Mouse (Mus musculus) MEL (cell line): Measurements from ENCODE around the gene Rbfox2. TPM values are rescaled to one million over a fixed set of nuclear protein-coding genes. Genes with fewer than 3 reads are reported as not detected.

Experiments used
- DNase-seq: peaks from one replicate; pipeline ENCODE4 v3.0.0; 2011; ENCODE audit warnings: low read depth, low spot score
- H3K27ac ChIP-seq: 2 replicates; pipeline ENCODE4 v1.5.1; 2012; ENCODE audit warnings: low read depth, mild to moderate bottlenecking, control low read depth, low read length, moderate library complexity; ENCODE audit not compliant: control insufficient read depth
- H3K27me3 ChIP-seq, 2 experiments: fragments of 150-350 bp in 1 of 2; sonication (generic) in 1 of 2; 2 replicates each; pipeline ENCODE4 v1.6.1; 2012; ENCODE audit warnings: low read length in 2 of 2, mild to moderate bottlenecking in 2 of 2, improper control_type of control experiment in 1 of 2, moderate library complexity in 1 of 2; ENCODE audit not compliant: insufficient read depth in 2 of 2, control insufficient read depth in 1 of 2
- H3K36me3 ChIP-seq, 2 experiments: 2 replicates each; pipeline ENCODE4 v1.6.1; 2012 to 2014; ENCODE audit warnings: low read length in 2 of 2, improper control_type of control experiment in 1 of 2, inconsistent platforms in 1 of 2, mild to moderate bottlenecking in 1 of 2; ENCODE audit not compliant: insufficient read depth in 2 of 2, control insufficient read depth in 1 of 2
- H3K4me1 ChIP-seq, 2 experiments: fragments of 150-350 bp in 1 of 2; sonication (generic) in 1 of 2; 2 replicates each; pipeline ENCODE4 v1.6.1; 2012; ENCODE audit warnings: low read length in 2 of 2, improper control_type of control experiment in 1 of 2, mild to moderate bottlenecking in 1 of 2; ENCODE audit not compliant: insufficient read depth in 2 of 2, control insufficient read depth in 1 of 2
- H3K4me3 ChIP-seq, 2 experiments: fragments of 150-350 bp in 1 of 2; sonication (generic) in 1 of 2; 2 replicates each; pipeline ENCODE4 v1.5.1; 2012; ENCODE audit warnings: low read depth in 2 of 2, low read length in 2 of 2, mild to moderate bottlenecking in 2 of 2, moderate library complexity in 2 of 2, control low read depth in 1 of 2, improper control_type of control experiment in 1 of 2; ENCODE audit not compliant: control insufficient read depth in 1 of 2, insufficient read depth in 1 of 2
- H3K79me2 ChIP-seq: 2 replicates; pipeline ENCODE4 v1.6.1; 2012; ENCODE audit warnings: mild to moderate bottlenecking, low read length, moderate library complexity; ENCODE audit not compliant: control insufficient read depth, poor library complexity, insufficient read depth
- H3K9ac ChIP-seq: 2 replicates; pipeline ENCODE4 v1.6.1; 2012; ENCODE audit warnings: low read depth, mild to moderate bottlenecking, control low read depth, low read length, moderate library complexity; ENCODE audit not compliant: control insufficient read depth, poor library complexity, severe bottlenecking
- H3K9me3 ChIP-seq: fragments of 150-350 bp; sonication (generic); replicated peaks from 2 replicates; pipeline ENCODE4 v1.6.1; 2012; ENCODE audit warnings: mild to moderate bottlenecking, low read length, improper control_type of control experiment, moderate library complexity; ENCODE audit not compliant: insufficient read depth
- BHLHE40 ChIP-seq: IDR thresholded peaks from 2 replicates; pipeline ENCODE4 v1.6.1; 2012; ENCODE audit warnings: low read depth, mild to moderate bottlenecking, inconsistent platforms, low read length, improper control_type of control experiment, borderline replicate concordance
- CHD1 ChIP-seq: IDR thresholded peaks from 2 replicates; pipeline ENCODE4 v1.6.1; 2012; ENCODE audit warnings: low read depth, mild to moderate bottlenecking, inconsistent platforms, low read length, improper control_type of control experiment
- CHD2 ChIP-seq: IDR thresholded peaks from 2 replicates; pipeline ENCODE4 v1.6.1; 2011; ENCODE audit warnings: low read length, improper control_type of control experiment
- CTCF ChIP-seq, 3 experiments: IDR thresholded peaks in 2 of 3; conservative IDR thresholded peaks in 1 of 3; 2 replicates each; pipeline ENCODE4 v1.5.1; 2011 to 2012; ENCODE audit warnings: low read length in 3 of 3, low read depth in 2 of 3, mild to moderate bottlenecking in 2 of 3, improper control_type of control experiment in 1 of 3, inconsistent platforms in 1 of 3, mixed read lengths in 1 of 3, moderate library complexity in 1 of 3; ENCODE audit not compliant: control insufficient read depth in 1 of 3, insufficient read depth in 1 of 3, poor library complexity in 1 of 3, severe bottlenecking in 1 of 3
- E2F4 ChIP-seq: IDR thresholded peaks from 2 replicates; pipeline ENCODE4 v1.6.1; 2011; ENCODE audit warnings: low read depth, low read length, improper control_type of control experiment, borderline replicate concordance
- ELF1 ChIP-seq: IDR thresholded peaks from 2 replicates; pipeline ENCODE4 v1.6.1; 2014; ENCODE audit warnings: low read depth, mild to moderate bottlenecking, inconsistent platforms, low read length, improper control_type of control experiment, moderate library complexity
- ETS1 ChIP-seq: IDR thresholded peaks from 2 replicates; pipeline ENCODE4 v1.6.1; 2012; ENCODE audit warnings: low read depth, mild to moderate bottlenecking, inconsistent platforms, low read length, improper control_type of control experiment, moderate library complexity
- GABPA ChIP-seq: IDR thresholded peaks from 2 replicates; pipeline ENCODE4 v1.6.1; 2012; ENCODE audit warnings: low read depth, mild to moderate bottlenecking, inconsistent platforms, low read length, improper control_type of control experiment, moderate library complexity
- HCFC1 ChIP-seq: IDR thresholded peaks from 2 replicates; pipeline ENCODE4 v1.6.1; 2012; ENCODE audit warnings: low read depth, mild to moderate bottlenecking, inconsistent platforms, low read length, improper control_type of control experiment, moderate library complexity
- JUND ChIP-seq: IDR thresholded peaks from 2 replicates; pipeline ENCODE4 v1.6.1; 2011; ENCODE audit warnings: low read depth, mild to moderate bottlenecking, improper control_type of control experiment, low read length
- MAX ChIP-seq: IDR thresholded peaks from 2 replicates; pipeline ENCODE4 v1.6.1; 2011; ENCODE audit warnings: low read length, improper control_type of control experiment
- MYB ChIP-seq: IDR thresholded peaks from 2 replicates; pipeline ENCODE4 v1.6.1; 2011; ENCODE audit warnings: mild to moderate bottlenecking, low read depth, low read length, improper control_type of control experiment
- MYC ChIP-seq: IDR thresholded peaks from 2 replicates; pipeline ENCODE4 v1.6.1; 2011; ENCODE audit warnings: low read depth, mild to moderate bottlenecking, low read length, improper control_type of control experiment, moderate library complexity
- NRF1 ChIP-seq: IDR thresholded peaks from 2 replicates; pipeline ENCODE4 v1.6.1; 2014; ENCODE audit warnings: low read depth, mild to moderate bottlenecking, inconsistent platforms, low read length, improper control_type of control experiment, moderate library complexity; ENCODE audit not compliant: poor library complexity, insufficient read depth, severe bottlenecking
- POLR2A ChIP-seq, 2 experiments: IDR thresholded peaks; 2 replicates each; pipeline ENCODE4 v1.6.1; 2011 to 2012; ENCODE audit warnings: low read length in 2 of 2, mild to moderate bottlenecking in 2 of 2, control low read depth in 1 of 2, improper control_type of control experiment in 1 of 2, low read depth in 1 of 2, moderate library complexity in 1 of 2; ENCODE audit not compliant: control insufficient read depth in 1 of 2, insufficient read depth in 1 of 2, poor library complexity in 1 of 2
- POLR2AphosphoS2 ChIP-seq: IDR thresholded peaks from 2 replicates; pipeline ENCODE4 v1.6.1; 2011; ENCODE audit warnings: low read length, improper control_type of control experiment
- RCOR1 ChIP-seq: IDR thresholded peaks from 2 replicates; pipeline ENCODE4 v1.6.1; 2012; ENCODE audit warnings: low read depth, mild to moderate bottlenecking, inconsistent platforms, low read length, improper control_type of control experiment
- SIN3A ChIP-seq: IDR thresholded peaks from 2 replicates; pipeline ENCODE4 v1.6.1; 2012; ENCODE audit warnings: low read length, improper control_type of control experiment, inconsistent platforms
- SMC3 ChIP-seq: IDR thresholded peaks from 2 replicates; pipeline ENCODE4 v1.6.1; 2011; ENCODE audit warnings: low read depth, low read length, improper control_type of control experiment
- TAL1 ChIP-seq: IDR thresholded peaks from 2 replicates; pipeline ENCODE4 v1.6.1; 2012; ENCODE audit warnings: mild to moderate bottlenecking, inconsistent platforms, low read length, moderate library complexity, mixed read lengths
- TBP ChIP-seq: IDR thresholded peaks from 2 replicates; pipeline ENCODE4 v1.8.0; 2011; ENCODE audit warnings: low read depth, low read length, improper control_type of control experiment
- UBTF ChIP-seq: IDR thresholded peaks from 2 replicates; pipeline ENCODE4 v1.6.1; 2012; ENCODE audit warnings: low read depth, mild to moderate bottlenecking, inconsistent platforms, low read length, improper control_type of control experiment, moderate library complexity, borderline replicate concordance; ENCODE audit not compliant: insufficient read depth
- USF2 ChIP-seq, 2 experiments: IDR thresholded peaks; 2 replicates each; pipeline ENCODE4 v1.6.1; 2011 to 2012; ENCODE audit warnings: improper control_type of control experiment in 2 of 2, low read length in 2 of 2, borderline replicate concordance in 1 of 2, inconsistent platforms in 1 of 2, low read depth in 1 of 2, mild to moderate bottlenecking in 1 of 2; ENCODE audit not compliant: insufficient read depth in 1 of 2
- ZC3H11A ChIP-seq: IDR thresholded peaks from 2 replicates; pipeline ENCODE4 v1.6.1; 2012; ENCODE audit warnings: low read depth, mild to moderate bottlenecking, inconsistent platforms, low read length, improper control_type of control experiment
- ZKSCAN1 ChIP-seq: IDR thresholded peaks from 2 replicates; pipeline ENCODE4 v1.6.1; 2012; ENCODE audit warnings: low read depth, mild to moderate bottlenecking, inconsistent platforms, low read length, improper control_type of control experiment, moderate library complexity
- ZMIZ1 ChIP-seq: IDR thresholded peaks from 2 replicates; pipeline ENCODE4 v1.6.1; 2012; ENCODE audit warnings: low read depth, mild to moderate bottlenecking, inconsistent platforms, low read length, improper control_type of control experiment, moderate library complexity
- ZNF384 ChIP-seq: IDR thresholded peaks from 2 replicates; pipeline ENCODE4 v1.6.1; 2012; ENCODE audit warnings: low read depth, mild to moderate bottlenecking, inconsistent platforms, low read length, improper control_type of control experiment
- polyA plus RNA-seq, 2 experiments: library from polyadenylated mRNA; stranded (reverse) in 1 of 2; unstranded in 1 of 2; fragments of >175 nt in 1 of 2; fragments of >200 nt in 1 of 2; gene quantifications; 2 replicates each; pipeline versions ENCODE4 v1.2.1 to v1.2.4; 2012; ENCODE audit warnings: low replicate concordance in 2 of 2, low read depth in 1 of 2; ENCODE audit not compliant: insufficient read length in 2 of 2, insufficient read depth in 1 of 2, missing spikeins in 1 of 2
- total RNA-seq: library from RNA; depleted of rRNA; stranded (reverse); fragments of 300-350 nt; gene quantifications from 2 replicates; pipeline ENCODE4 v1.2.3, GENCODE M21; 2012

The Rbfox2 gene
- total and polyA plus RNA-seq, 3 experiments = 3.4 to 6.0 TPM; not detected in 1

GRCm38 (mm10) chr15:77122208-77122607, 184.6 kb downstream of the Rbfox2 start:
- no peak for DNase-seq
- no peaks in the 10 kb centered on the region for H3K4me1 ChIP-seq
- no peaks in the 10 kb centered on the region for H3K79me2 ChIP-seq
- no peak overlapping the region for H3K27ac ChIP-seq
- no peaks in the 10 kb centered on the region for H3K36me3 ChIP-seq
- H3K9me3 ChIP-seq = no peaks in the 10 kb centered on the region
- no peaks in the 10 kb centered on the region for H3K27me3 ChIP-seq
- H3K4me3 ChIP-seq = no peak overlapping the region
- H3K9ac ChIP-seq = no peak overlapping the region
- TF ChIP-seq TBP (no peak), ELF1 (no peak), TAL1 (no peak), MYC (no peak), MAX (no peak), MYB (no peak), POLR2A (IDR thresholded peaks at IDR 0.05; ENCODE audit: control insufficient read depth in 1 of 2, insufficient read depth in 1 of 2, low read depth in 1 of 2, low read length in 2 of 2, poor library complexity in 1 of 2) (no peak), JUND (no peak), E2F4 (no peak), ZMIZ1 (no peak), CTCF (IDR thresholded peaks at IDR 0.05 in 2 of 3, conservative IDR thresholded peaks at IDR 0.05 in 1 of 3; ENCODE audit: control insufficient read depth in 1 of 3, insufficient read depth in 1 of 3, low read depth in 2 of 3, low read length in 3 of 3, poor library complexity in 1 of 3, severe bottlenecking in 1 of 3) (no peak), CHD1 (no peak), RCOR1 (no peak), ZKSCAN1 (no peak), ETS1 (no peak), GABPA (no peak), USF2 (IDR thresholded peaks at IDR 0.05; ENCODE audit: borderline replicate concordance in 1 of 2, insufficient read depth in 1 of 2, low read depth in 1 of 2, low read length in 2 of 2) (no peak)
- TF ChIP-seq, all 39 proteins: peak for 0

- Histone ChIP-seq H3K79me2 (no peaks in the 10 kb centered on the region), H3K9ac (no peak overlapping the region), H3K27me3 (no peaks in the 10 kb centered on the region), H3K9me3 (no peaks in the 10 kb centered on the region), H3K36me3 (no peaks in the 10 kb centered on the region), H3K27ac (no peak overlapping the region), H3K4me3 (no peak overlapping the region), H3K4me1 (no peaks in the 10 kb centered on the region)
- no peak for DNase-seq
- no peak for TF ChIP-seq BHLHE40
- no peak for TF ChIP-seq MYB
- TF ChIP-seq SMC3 = no peak
- TF ChIP-seq TBP = no peak
- no peak for TF ChIP-seq ELF1
- no peak for TF ChIP-seq NRF1
- TF ChIP-seq E2F4 = no peak
- TF ChIP-seq POLR2AphosphoS2 = no peak
- TF ChIP-seq SIN3A = no peak
- TF ChIP-seq CHD1 = no peak
- TF ChIP-seq ZNF384 = no peak
- no peak for TF ChIP-seq ZC3H11A
- no peak for TF ChIP-seq UBTF
- TF ChIP-seq ZMIZ1 = no peak
- TF ChIP-seq ETS1 = no peak
- TF ChIP-seq RCOR1 = no peak
- TF ChIP-seq ZKSCAN1 = no peak
- no peak for TF ChIP-seq HCFC1
- no peak for TF ChIP-seq GABPA
- TF ChIP-seq CHD2 = no peak
Measured at GRCm38 (mm10) chr15:77119666-77120065, 187.1 kb downstream of the Rbfox2 start.
